ENCODE assay signal across 24 mouse cellular contexts in the genomic region with DNA sequence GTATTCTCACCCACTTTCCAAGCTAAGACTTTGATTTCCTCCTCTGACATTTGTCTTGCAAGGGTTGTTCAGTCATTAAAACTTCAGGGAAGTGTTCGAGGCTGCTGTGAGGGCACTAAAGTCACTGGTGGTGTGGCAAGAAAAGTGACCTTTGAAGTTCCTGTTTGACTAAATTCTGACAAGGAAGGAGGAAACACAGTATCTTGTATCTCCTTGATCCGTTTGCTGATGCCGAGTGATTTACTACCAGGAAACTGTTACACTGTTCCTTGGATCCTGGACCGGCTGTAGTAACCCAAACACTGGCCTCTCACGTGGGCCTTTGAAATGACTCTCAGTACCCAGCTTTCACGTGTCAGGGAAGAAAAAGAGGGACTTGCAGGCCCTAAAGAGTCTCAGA. TPM values are rescaled to one million over a fixed set of nuclear protein-coding genes. Genes with fewer than 3 reads are reported as not detected.
DNase-seq lines count a peak whose midpoint lies in the region; ATAC-seq and TF ChIP-seq lines count a peak whose summit lies in the region.
"Had no signal": no experiment of that assay in that cellular context is flagged by ENCODE, and none has a peak within 500 bp of the region (broad histone marks: within the 10 kb centered on the region; RNA-seq: fewer than 3 reads in every experiment).

No protein-coding gene starts in this region.

- no peak overlapping the region for H3K4me3 ChIP-seq in lung, embryonic 14.5 days (ENCODE audit: low read depth, low read length)
- H3K4me3 ChIP-seq in intestine, postnatal 0 days (ENCODE audit: low read depth, low read length) = no peak overlapping the region
- H3K4me3 ChIP-seq: forebrain, embryonic 10.5 days; limb, embryonic 12.5 days; liver, embryonic 12.5 days; midbrain, embryonic 10.5 days; neural tube, embryonic 15.5 days had no signal

- H3K4me1 ChIP-seq in lung, embryonic 14.5 days (ENCODE audit: insufficient read depth) = no peaks in the 10 kb centered on the region
- H3K4me1 ChIP-seq in intestine, postnatal 0 days (replicated peaks; ENCODE audit: control insufficient read depth, insufficient read depth, low read length) = no peaks in the 10 kb centered on the region; the same call in 1 of the 2 replicates
- H3K4me1 ChIP-seq: neural tube, embryonic 15.5 days had no signal

- H3K36me3 ChIP-seq in lung, embryonic 14.5 days (ENCODE audit: insufficient read depth) = no peaks in the 10 kb centered on the region
- no peaks in the 10 kb centered on the region for H3K36me3 ChIP-seq in intestine, postnatal 0 days (ENCODE audit: control insufficient read depth, insufficient read depth)
- H3K36me3 ChIP-seq: forebrain, embryonic 10.5 days; limb, embryonic 12.5 days; liver, embryonic 12.5 days; midbrain, embryonic 10.5 days; neural tube, embryonic 15.5 days had no signal

- TF ChIP-seq CTCF in lung, embryonic 14.5 days (IDR thresholded peaks at IDR 0.05; ENCODE audit: low read depth) = no peak
- no peak for TF ChIP-seq CTCF in intestine, postnatal 0 days (IDR thresholded peaks at IDR 0.05; ENCODE audit: low read depth)

- no peaks in the 10 kb centered on the region for H3K27me3 ChIP-seq in lung, embryonic 14.5 days (ENCODE audit: insufficient read depth, low read length)
- H3K27me3 ChIP-seq in intestine, postnatal 0 days (replicated peaks; ENCODE audit: control insufficient read depth, insufficient read depth, low read length) = no peaks in the 10 kb centered on the region
- H3K27me3 ChIP-seq: limb, embryonic 12.5 days; liver, embryonic 12.5 days; neural tube, embryonic 15.5 days had no signal

- H3K9ac ChIP-seq in lung, embryonic 14.5 days = no peak overlapping the region
- no peak overlapping the region for H3K9ac ChIP-seq in intestine, postnatal 0 days (ENCODE audit: low read depth, low read length)
- H3K9ac ChIP-seq: hindbrain, embryonic 14.5 days; limb, embryonic 12.5 days; liver, embryonic 12.5 days; neural tube, embryonic 15.5 days had no signal

- no peak overlapping the region for H3K27ac ChIP-seq in lung, embryonic 14.5 days (ENCODE audit: low read depth)
- no peak overlapping the region for H3K27ac ChIP-seq in intestine, postnatal 0 days (ENCODE audit: low read depth, low read length)
- H3K27ac ChIP-seq: forebrain, embryonic 10.5 days; hindbrain, embryonic 14.5 days; limb, embryonic 12.5 days; liver, embryonic 12.5 days; macrophage; midbrain, embryonic 10.5 days; neural tube, embryonic 15.5 days had no signal

- 43% methylated on average over 6 of the region's 6 CpGs for WGBS in lung, embryonic 14.5 days
- WGBS in intestine, postnatal 0 days = 16% methylated on average over 6 of the region's 6 CpGs

- no peak for ATAC-seq in lung, embryonic 14.5 days (ENCODE audit: insufficient read depth)
- ATAC-seq in intestine, postnatal 0 days = peak; percentile 95
- ATAC-seq: forebrain, embryonic 16.5 days; inflammation-experienced regulatory T-cells, adult 6 months; liver, embryonic 12.5 days; midbrain, embryonic 16.5 days had no signal

- peak; percentile 15 for DNase-seq in lung, embryonic 14.5 days
- DNase-seq in lung, postnatal 14 days = no peak
- peak; percentile 62 for DNase-seq in lung, postnatal 36 days
- peak; percentile 66 for DNase-seq in yolk sac, embryonic 10.5 days (ENCODE audit: low spot score)
- no peak for DNase-seq in adrenal gland, postnatal 25 days
- no peak for DNase-seq in right cerebral cortex, postnatal 10 days (ENCODE audit: low spot score in 2 of 2)
- DNase-seq: adrenal gland, adult 2 months; cerebellum, adult 11-12 months; cerebellum, postnatal 14 days; gastrocnemius, postnatal 14 days; heart, adult 18-20 months; kidney, postnatal 14 days; thymus, postnatal 25 days had no signal

- H3K4me2 ChIP-seq in lung, embryonic 14.5 days = no peak overlapping the region
- H3K4me2 ChIP-seq in intestine, postnatal 0 days (replicated peaks; ENCODE audit: low read depth) = no peak overlapping the region
- H3K4me2 ChIP-seq: hindbrain, embryonic 14.5 days; limb, embryonic 12.5 days; liver, embryonic 12.5 days; neural tube, embryonic 15.5 days had no signal

- no peaks in the 10 kb centered on the region for H3K9me3 ChIP-seq in lung, embryonic 14.5 days (ENCODE audit: low read depth, low read length)
- no peaks in the 10 kb centered on the region for H3K9me3 ChIP-seq in intestine, postnatal 0 days (ENCODE audit: control insufficient read depth)
- H3K9me3 ChIP-seq: forebrain, embryonic 10.5 days; limb, embryonic 12.5 days; liver, embryonic 12.5 days; midbrain, embryonic 10.5 days; neural tube, embryonic 15.5 days had no signal

RNA-seq across cellular contexts. Expression of a gene that starts 53.5 kb away (rescaled TPM):
- 8.1 and 8.7 TPM in 2 replicates for polyA plus RNA-seq in lung, embryonic 14.5 days (2014; fragmentation: Nextera tagmentation; extraction: Ambion mirVana)
- polyA plus RNA-seq in intestine, postnatal 0 days (2015; fragmentation: Nextera tagmentation; extraction: Ambion mirVana) = 4.9 and 6.1 TPM in 2 replicates
- 32.3 and 38.0 TPM in 2 replicates for total RNA-seq in adrenal gland, postnatal 25 days (2021)

Comparison
In these comparisons a context has a peak if more than half of its experiments do, and no peak if none do; other contexts are left out.
1. DNase-seq: peak in lung, embryonic 14.5 days (single experiment), lung, postnatal 36 days (single experiment) and yolk sac, embryonic 10.5 days (single experiment); none in lung, postnatal 14 days (single experiment), adrenal gland, postnatal 25 days (single experiment) and right cerebral cortex, postnatal 10 days (0 of 2).